Mouse (Mus musculus): ENCODE measurements around the gene Dhrs11.

DNA sequence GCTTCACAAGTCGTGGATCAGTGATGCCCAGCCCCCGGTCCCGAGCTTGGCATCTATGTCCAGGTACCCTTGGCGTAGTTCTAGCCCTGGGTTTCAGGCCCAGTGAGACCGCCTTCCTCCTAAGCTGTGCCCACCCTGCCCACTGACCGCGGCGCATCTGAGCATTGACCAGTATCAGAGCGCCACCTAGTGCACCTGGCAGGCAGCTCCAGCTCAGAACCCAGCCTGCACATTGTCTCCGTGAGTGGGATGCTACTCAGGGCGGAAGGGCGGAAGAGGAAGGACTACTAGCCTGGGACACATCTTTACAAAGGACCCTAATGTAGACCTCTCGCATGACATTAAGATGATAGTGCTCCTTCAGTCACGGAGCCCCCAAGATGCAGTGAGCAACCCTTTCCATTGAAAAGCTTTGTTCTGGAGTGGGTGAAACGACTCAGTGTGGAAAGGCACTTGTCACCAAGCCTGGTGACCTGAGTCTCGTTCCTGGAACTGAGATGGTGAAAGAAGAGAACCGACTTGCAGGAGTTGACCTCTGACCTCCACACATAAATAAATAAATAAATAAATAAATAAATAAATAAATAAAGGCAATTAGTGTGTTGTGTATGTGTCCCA lies 34.2 kb downstream of the Dhrs11 start:
- TF ChIP-seq CTCF (IDR thresholded peaks at IDR 0.05; ENCODE audit: low read depth) (peak; percentile 98), EP300 (optimal IDR thresholded peaks at IDR 0.05) (no peak)

All from stomach, postnatal 0 days (tissue).